Comparison of ENCODE assay signal across 16 mouse cellular contexts in the genomic region with DNA sequence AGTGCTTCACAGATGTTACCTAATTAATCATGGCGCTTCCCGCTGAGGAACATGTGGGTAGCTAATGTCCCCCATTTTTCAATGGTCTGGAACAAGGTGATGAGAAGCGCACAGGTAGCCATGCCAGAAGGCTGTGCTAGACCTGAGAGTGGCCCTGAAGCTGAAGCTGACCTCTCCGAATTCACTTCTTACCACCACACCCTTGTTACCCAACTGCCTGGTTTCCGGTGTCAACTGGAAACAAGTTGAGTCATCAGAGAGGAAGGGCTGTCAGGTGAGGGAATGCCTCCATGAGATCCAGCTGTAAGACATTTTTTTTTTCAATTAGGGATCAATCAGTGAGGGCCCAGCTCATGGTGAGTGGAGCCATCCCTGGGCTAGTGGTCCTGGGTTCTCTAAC.
"Had no signal": no experiment of that assay in that cellular context is flagged by ENCODE, and none has a peak within 500 bp of the region (broad histone marks: within the 10 kb centered on the region; RNA-seq: fewer than 3 reads in every experiment).

No protein-coding gene starts in this region.

- ATAC-seq: midbrain, embryonic 13.5 days; midbrain, embryonic 15.5 days had no signal

- H3K27ac ChIP-seq: midbrain, embryonic 10.5 days; midbrain, embryonic 13.5 days; midbrain, embryonic 15.5 days; neural tube, embryonic 12.5 days had no signal

- H3K27me3 ChIP-seq: midbrain, embryonic 13.5 days; midbrain, embryonic 15.5 days; neural tube, embryonic 12.5 days had no signal

- H3K9ac ChIP-seq: lung, embryonic 14.5 days; midbrain, embryonic 13.5 days; midbrain, embryonic 15.5 days; neural tube, embryonic 12.5 days had no signal

- H3K9me3 ChIP-seq: midbrain, embryonic 10.5 days; midbrain, embryonic 13.5 days; midbrain, embryonic 15.5 days; neural tube, embryonic 12.5 days had no signal

- DNase-seq: lung, adult 18-20 months; lung, embryonic 14.5 days; lung, postnatal 10 days; lung, postnatal 4 days; retina, postnatal 1 day; right cerebral cortex, adult 18-20 months; right cerebral cortex, postnatal 25 days; right cerebral cortex, postnatal 4 days; spleen, adult 18-20 months; thymus, adult 18-20 months; thymus, postnatal 14 days; thymus, postnatal 36 days had no signal

- H3K36me3 ChIP-seq: midbrain, embryonic 13.5 days; midbrain, embryonic 15.5 days; neural tube, embryonic 12.5 days had no signal

- H3K4me2 ChIP-seq: lung, embryonic 14.5 days; midbrain, embryonic 13.5 days; midbrain, embryonic 15.5 days; neural tube, embryonic 12.5 days had no signal

- H3K4me1 ChIP-seq: midbrain, embryonic 15.5 days; neural tube, embryonic 12.5 days had no signal

- H3K4me3 ChIP-seq: midbrain, embryonic 10.5 days; midbrain, embryonic 13.5 days; midbrain, embryonic 15.5 days; neural tube, embryonic 12.5 days had no signal
